Mouse (Mus musculus) embryonic fibroblast, embryonic 13.5 days (primary cell): ENCODE data around the gene Ptpru. TPM values are rescaled to one million over a fixed set of nuclear protein-coding genes. Genes with fewer than 3 reads are reported as not detected.
"Not testable (repeated sequence)": the region's sequence is repeated elsewhere in the genome, so short reads cannot be mapped to it uniquely, and the experiment has no call there.

ENCODE experiments used
- H3K27ac ChIP-seq: 2 replicates; pipeline ENCODE4 v1.5.1; 2012; ENCODE audit warnings: low read length, control low read depth, inconsistent platforms; ENCODE audit not compliant: insufficient read depth
- H3K4me1 ChIP-seq: 2 replicates; pipeline ENCODE4 v1.6.1; 2011; ENCODE audit warnings: low read length; ENCODE audit not compliant: control insufficient read depth, insufficient read depth
- H3K4me3 ChIP-seq: 2 replicates; pipeline ENCODE4 v1.5.1; 2011; ENCODE audit warnings: mild to moderate bottlenecking, control low read depth, low read length; ENCODE audit not compliant: insufficient read depth
- CTCF ChIP-seq: IDR thresholded peaks from 2 replicates; pipeline ENCODE4 v1.5.1; 2011; ENCODE audit warnings: mild to moderate bottlenecking, control low read depth, low read length, moderate library complexity, borderline replicate concordance; ENCODE audit not compliant: insufficient read depth
- POLR2A ChIP-seq: IDR thresholded peaks from 2 replicates; pipeline ENCODE4 v1.6.1; 2011; ENCODE audit warnings: low read depth, mild to moderate bottlenecking, control low read depth, low read length, moderate library complexity
- polyA plus RNA-seq: library from polyadenylated mRNA; stranded (reverse); fragments of >200 nt; gene quantifications from 2 replicates; pipeline ENCODE4 v1.2.4, GENCODE M21; 2011; ENCODE audit warnings: low read depth; ENCODE audit not compliant: missing spikeins, insufficient read length

The Ptpru gene
- polyA plus RNA-seq, 1 experiment = 2.8 TPM

DNA sequence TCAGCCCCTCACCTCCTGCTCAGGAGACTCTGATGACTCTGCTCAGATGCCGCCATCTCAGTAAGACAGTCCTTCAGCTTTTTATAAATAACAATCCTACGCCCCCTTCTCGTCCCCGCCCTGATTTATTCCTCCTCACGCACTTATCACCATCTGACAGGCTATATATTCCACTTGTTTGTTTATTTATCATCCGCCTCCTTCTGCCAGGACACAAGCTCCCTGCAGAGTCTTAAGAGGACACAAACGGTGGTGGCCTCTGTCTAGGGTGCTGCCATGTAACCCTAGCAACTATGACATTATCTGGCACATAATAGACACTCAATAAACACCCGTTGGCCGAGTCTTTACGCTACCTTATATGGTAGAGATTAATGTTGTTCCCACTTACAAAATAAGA lies 22.3 kb downstream of the Ptpru start:
- H3K4me1 ChIP-seq = no peaks in the 10 kb centered on the region
- TF ChIP-seq CTCF = no peak
- no peak for TF ChIP-seq POLR2A
- H3K4me3 ChIP-seq = no peak overlapping the region
- no peak overlapping the region for H3K27ac ChIP-seq

DNA sequence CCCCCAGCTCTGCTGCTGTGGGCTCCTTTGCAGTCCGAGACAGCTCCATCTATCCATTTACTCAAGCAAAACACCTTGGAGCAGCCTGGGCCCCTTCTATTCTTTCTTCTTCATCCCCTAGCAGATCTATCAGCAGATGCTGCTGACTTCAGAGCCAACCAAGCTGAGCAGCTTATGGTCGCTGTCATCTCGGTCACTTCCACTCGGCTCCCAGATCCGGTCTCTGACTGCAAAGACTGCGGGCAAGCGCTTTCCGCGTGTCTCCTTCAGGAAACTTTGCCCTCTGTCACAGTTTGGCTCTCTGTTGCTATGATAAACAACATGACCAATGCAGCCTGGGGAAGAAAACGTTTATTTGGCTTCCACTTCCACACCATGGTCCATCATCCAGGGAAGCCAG lies 23.2 kb downstream of the Ptpru start:
- Histone ChIP-seq H3K4me3 (no peak overlapping the region), H3K27ac (no peak overlapping the region), H3K4me1 (no peaks in the 10 kb centered on the region)
- TF ChIP-seq POLR2A = no peak
- no peak for TF ChIP-seq CTCF

DNA sequence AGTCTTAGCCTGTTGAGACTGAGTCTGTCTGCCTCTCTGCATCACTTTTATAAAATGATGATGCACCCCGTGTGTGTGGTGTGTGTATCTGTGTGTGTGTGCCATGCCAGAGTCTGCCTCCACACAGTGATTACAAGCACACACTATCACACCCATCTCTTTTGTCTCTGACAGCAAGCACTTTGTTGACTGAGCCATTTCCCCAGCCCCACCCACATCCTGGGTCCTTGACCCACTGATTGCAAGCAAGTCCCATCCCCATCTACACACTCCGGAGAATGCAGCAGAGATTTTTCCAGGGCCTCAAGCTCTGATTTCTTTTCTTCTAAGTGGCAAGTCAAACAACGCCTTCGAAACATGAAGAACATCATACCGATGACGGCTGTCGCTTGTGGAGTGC lies 24.3 kb downstream of the Ptpru start:
- Histone ChIP-seq H3K4me1 (no peaks in the 10 kb centered on the region), H3K4me3 (no peak overlapping the region), H3K27ac (no peak overlapping the region)
- TF ChIP-seq CTCF = no peak

DNA sequence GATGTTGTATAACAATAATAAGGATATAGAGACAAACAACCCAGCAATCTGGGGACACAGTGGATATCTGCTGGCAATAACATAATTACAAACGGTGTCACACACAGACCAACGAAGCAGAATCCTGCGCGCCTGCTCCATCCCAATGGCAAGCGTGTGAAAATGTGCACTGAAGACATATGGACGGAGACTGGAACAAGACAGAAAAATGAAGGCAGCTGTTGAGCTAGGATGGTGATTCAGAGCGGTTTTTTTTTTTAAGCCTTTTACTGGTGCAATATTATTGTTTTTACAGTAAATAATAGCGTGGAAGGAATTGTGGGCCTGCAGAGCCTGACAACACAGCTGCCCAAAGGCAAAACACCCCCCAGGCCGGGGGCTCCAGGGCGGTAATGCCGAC lies 25.6 kb downstream of the Ptpru start:
- TF ChIP-seq CTCF (no peak), POLR2A (no peak)
- H3K4me1 ChIP-seq = no peaks in the 10 kb centered on the region

DNA sequence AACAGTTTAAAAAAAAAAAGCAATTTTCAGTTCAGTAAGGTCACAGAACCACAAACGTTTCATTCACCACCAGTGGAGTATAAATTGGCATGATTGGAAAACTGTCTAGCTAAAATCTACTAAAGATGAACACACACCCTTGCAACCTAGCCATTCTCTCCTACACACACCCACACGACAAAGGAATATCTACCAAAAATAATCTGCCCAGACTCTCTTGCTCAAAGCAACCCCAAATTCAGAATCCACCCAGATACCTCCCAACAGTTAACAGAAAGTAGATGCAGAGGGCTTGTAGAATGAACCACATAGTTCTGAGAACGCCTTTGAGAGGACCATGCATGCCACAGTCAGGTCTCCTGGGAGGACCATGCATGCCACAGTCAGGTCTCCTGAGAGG lies 32.8 kb downstream of the Ptpru start:
- Histone ChIP-seq H3K4me1 (no peaks in the 10 kb centered on the region), H3K27ac (no peak overlapping the region), H3K4me3 (no peak overlapping the region)
- TF ChIP-seq CTCF = no peak
- no peak for TF ChIP-seq POLR2A

More for the DNA sequence above, 25.6 kb downstream of the Ptpru start:
- no peak overlapping the region for H3K27ac ChIP-seq
- H3K4me3 ChIP-seq = no peak overlapping the region

DNA sequence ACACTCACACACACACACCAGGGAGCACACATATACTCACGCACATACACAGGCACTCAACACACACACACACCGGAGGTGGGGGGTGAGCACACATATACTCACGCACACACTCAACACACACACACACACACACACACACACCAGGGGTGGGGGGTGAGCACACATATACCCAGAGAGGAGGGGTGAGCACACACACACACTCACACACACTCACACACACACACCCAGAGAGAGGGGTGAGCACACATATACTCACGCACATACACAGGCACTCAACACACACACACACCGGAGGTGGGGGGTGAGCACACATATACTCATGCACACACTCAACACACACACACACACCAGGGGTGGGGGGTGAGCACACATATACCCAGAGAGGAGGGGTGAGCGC lies 33.4 kb downstream of the Ptpru start:
- H3K4me1 ChIP-seq, H3K27ac ChIP-seq, H3K4me3 ChIP-seq: not testable (repeated sequence)

DNA sequence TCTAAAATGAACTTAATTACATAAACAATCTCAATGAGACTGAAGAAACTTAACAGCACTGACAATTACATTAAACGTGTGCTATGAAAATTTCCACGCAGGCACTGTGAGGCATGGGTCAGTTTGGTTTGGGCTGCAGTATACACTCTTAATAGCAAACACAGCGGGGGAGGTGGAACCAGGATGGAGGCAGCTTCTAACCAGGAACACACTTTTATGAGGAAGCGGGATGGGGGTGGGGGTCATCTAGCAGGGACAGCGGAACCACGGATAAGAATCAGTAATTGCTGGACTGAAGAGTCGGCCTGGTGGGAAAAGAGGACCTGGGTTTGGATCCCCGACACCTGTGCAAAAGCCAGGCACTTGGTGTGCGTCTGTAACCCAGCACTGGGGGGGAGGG lies 34.2 kb downstream of the Ptpru start:
- Histone ChIP-seq H3K27ac (no peak overlapping the region), H3K4me3 (no peak overlapping the region), H3K4me1 (no peaks in the 10 kb centered on the region)
- no peak for TF ChIP-seq POLR2A
- no peak for TF ChIP-seq CTCF

DNA sequence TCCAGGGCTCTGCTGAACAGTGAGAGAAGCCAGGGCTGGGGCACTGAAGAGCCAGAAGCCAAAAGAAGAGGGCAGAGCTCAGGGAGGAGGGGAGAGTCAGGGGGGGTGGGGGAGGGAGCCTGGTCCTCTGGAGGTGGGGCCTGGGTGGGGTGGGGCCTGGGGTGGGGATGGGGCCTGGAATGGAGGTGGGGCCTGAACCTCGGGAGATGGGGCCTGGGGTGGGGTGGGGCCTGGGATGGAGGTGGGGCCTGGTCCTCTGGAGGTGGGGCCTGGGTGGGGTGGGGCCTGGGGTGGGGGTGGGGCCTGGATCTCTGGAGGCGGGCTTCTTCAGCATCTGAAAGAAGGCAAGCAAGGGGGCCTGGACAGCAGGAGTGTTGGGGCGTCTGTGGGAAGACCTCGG lies 39.1 kb downstream of the Ptpru start:
- Histone ChIP-seq H3K27ac (no peak overlapping the region), H3K4me1 (no peaks in the 10 kb centered on the region), H3K4me3 (no peak overlapping the region)
- no peak for TF ChIP-seq POLR2A
- TF ChIP-seq CTCF = no peak

DNA sequence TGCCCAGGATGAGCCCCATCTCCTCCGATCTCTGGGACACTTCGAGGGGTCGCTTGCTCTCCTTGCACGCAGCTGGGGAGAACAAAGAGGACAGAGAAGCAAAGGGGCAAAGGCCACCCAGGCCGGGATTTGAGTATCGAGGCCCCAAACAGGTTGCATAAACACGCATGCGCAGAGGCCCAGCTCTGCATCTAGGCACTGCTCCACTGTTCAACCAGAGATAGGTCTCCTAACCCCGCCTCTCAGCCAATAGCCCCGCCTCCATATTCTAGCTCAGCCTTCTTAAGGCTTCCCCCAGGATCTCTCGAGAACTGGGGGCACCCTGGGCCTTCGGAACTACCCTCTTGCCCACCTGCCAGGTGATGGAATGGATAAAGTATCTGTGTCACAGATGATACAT lies 40.2 kb downstream of the Ptpru start:
- Histone ChIP-seq H3K4me3 (no peak overlapping the region), H3K27ac (no peak overlapping the region), H3K4me1 (no peaks in the 10 kb centered on the region)
- TF ChIP-seq CTCF (no peak), POLR2A (no peak)

DNA sequence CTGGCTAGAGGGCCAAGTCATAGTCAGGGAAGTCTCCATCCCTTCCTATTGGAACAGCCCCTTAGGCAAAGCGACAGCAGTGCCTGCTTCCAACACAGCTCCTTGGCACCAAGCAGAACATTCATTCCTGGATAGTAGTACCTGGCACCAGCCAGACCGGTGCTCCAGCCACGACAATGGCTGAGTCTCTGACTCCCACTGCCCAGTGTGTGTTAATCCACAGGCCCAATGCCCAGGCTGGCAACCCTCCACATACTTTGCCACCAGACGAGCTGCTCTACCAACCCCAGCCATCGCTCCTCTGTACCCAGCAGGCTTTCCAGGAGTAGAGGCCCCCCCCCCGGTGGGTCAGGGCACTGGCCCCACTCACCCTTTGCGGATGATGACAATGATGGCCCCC lies 40.6 kb downstream of the Ptpru start:
- no peaks in the 10 kb centered on the region for H3K4me1 ChIP-seq
- H3K27ac ChIP-seq = no peak overlapping the region
- TF ChIP-seq POLR2A (no peak), CTCF (no peak)
- H3K4me3 ChIP-seq = no peak overlapping the region

DNA sequence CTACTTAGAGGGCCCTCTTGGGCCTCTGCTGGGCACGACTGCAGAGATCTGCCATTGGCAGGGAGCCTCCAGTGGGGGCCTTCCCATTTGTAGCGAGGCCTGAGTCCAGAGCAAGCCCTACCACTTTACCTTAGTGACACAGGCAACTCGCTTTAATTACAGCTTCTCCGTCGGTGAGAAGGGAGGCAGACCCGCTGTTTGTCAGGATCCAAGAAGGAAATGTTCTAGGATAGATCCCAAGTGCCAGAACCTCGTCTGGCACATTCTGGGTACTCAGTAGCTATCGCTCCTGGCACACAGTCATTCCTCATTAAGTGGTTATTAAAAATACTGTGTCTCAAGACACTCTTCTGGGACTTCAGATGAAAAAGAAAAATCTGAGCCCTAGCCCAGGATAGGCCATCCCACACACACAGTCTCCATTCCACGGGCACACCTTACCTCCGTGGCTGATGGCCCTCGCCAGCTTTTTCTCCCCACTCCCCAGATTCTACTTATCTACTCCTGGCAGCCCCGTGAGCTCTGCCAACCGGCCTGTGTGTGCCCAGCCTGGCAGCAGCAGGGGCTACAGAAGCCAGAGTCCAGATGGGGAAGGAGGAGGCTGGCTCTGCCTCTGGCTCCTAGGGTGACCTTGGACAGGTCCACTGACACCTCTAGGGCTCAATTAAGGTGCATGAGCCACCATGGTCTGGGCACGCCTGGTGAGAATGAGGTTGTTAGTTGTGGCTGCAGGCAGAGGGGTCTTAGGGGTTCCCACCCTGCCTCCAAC lies 41.6 kb downstream of the Ptpru start:
- TF ChIP-seq CTCF = no peak
- TF ChIP-seq POLR2A = no peak
- Histone ChIP-seq H3K4me1 (no peaks in the 10 kb centered on the region), H3K27ac (no peak overlapping the region), H3K4me3 (no peak overlapping the region)
